Mouse (Mus musculus): Measurements from ENCODE around the gene Klhl4.

The Klhl4 gene

GRCm38 (mm10) chrX:114473782-114474731 is at the start of gene Klhl4:
Klhl4 (plus strand) TSS chrX:114474333.
- DNase-seq: no peak

GRCm38 (mm10) chrX:114484153-114484552 is 10.0 kb downstream of the Klhl4 start:
- DNase-seq: no peak

- DNase-seq: no peak
Observed at GRCm38 (mm10) chrX:114486691-114487090, 12.6 kb downstream of the Klhl4 start.

GRCm38 (mm10) chrX:114558141-114558540 is 84.0 kb downstream of the Klhl4 start:
- no peak for DNase-seq

GRCm38 (mm10) chrX:114582311-114582710 is 108.2 kb downstream of the Klhl4 start:
- no peak for DNase-seq
